Mouse (Mus musculus) heart, embryonic 16.5 days (tissue): ENCODE measurements around the gene Rfx6. TPM values are rescaled to one million over a fixed set of nuclear protein-coding genes. Genes with fewer than 3 reads are reported as not detected.

Experiments
- ATAC-seq: fragments of 200-750 bp; cut with Nextera tagmentation; replicated peaks from 2 replicates; pipeline ENCODE4 v1.8.0; 2017; ENCODE audit warnings: moderate number of reproducible peaks; ENCODE audit not compliant: insufficient read depth, low FRiP score; ENCODE audit errors: extremely low read depth
- H3K27ac ChIP-seq: fragments of 300-500 bp; sonication (generic); 2 replicates; pipeline ENCODE4 v1.5.1; 2014; ENCODE audit warnings: mild to moderate bottlenecking, low read length, control low read depth, moderate library complexity
- H3K27me3 ChIP-seq: fragments of 300-500 bp; sonication (generic); 2 replicates; pipeline ENCODE4 v1.6.1; 2014; ENCODE audit warnings: low read length, mixed read lengths; ENCODE audit not compliant: control insufficient read depth, insufficient read depth
- H3K36me3 ChIP-seq: fragments of 300-500 bp; sonication (generic); 2 replicates; pipeline ENCODE4 v1.6.1; 2014; ENCODE audit not compliant: control insufficient read depth, insufficient read depth
- H3K4me1 ChIP-seq: fragments of 300-500 bp; sonication (generic); 2 replicates; pipeline ENCODE4 v1.6.1; 2014; ENCODE audit warnings: low read length, mixed read lengths; ENCODE audit not compliant: control insufficient read depth, insufficient read depth
- H3K4me2 ChIP-seq: fragments of 300-500 bp; sonication (generic); 2 replicates; pipeline ENCODE4 v1.6.1; 2014; ENCODE audit warnings: low read depth, mild to moderate bottlenecking, control low read depth, low read length
- H3K4me3 ChIP-seq: fragments of 300-500 bp; sonication (generic); 2 replicates; pipeline ENCODE4 v1.5.1; 2014; ENCODE audit warnings: mild to moderate bottlenecking, control low read depth, low read length
- H3K9ac ChIP-seq: fragments of 300-500 bp; sonication (generic); 2 replicates; pipeline ENCODE4 v1.6.1; 2014; ENCODE audit warnings: low read length, control low read depth
- H3K9me3 ChIP-seq: fragments of 300-500 bp; sonication (generic); replicated peaks from 2 replicates; pipeline ENCODE4 v1.6.1; 2016; ENCODE audit warnings: low read length; ENCODE audit not compliant: control insufficient read depth
- WGBS: fragments of 180-500 bp; shearing (Covaris S2); extraction: QIAGEN DNeasy Blood & Tissue Kit; methylation state at CpG from one replicate; pipeline ENCODE4 v1.1.7; 2014; 5-methylcytosine and 5-hydroxymethylcytosine counted together
- polyA plus RNA-seq: library from polyadenylated mRNA; unstranded; fragments of >200 nt; fragmentation: Nextera tagmentation; extraction: Ambion mirVana; gene quantifications from 2 replicates; pipeline ENCODE4 v1.2.1, GENCODE M21; 2015

Gene Rfx6
- polyA plus RNA-seq, 1 experiment from 2014 or later: not detected

DNA sequence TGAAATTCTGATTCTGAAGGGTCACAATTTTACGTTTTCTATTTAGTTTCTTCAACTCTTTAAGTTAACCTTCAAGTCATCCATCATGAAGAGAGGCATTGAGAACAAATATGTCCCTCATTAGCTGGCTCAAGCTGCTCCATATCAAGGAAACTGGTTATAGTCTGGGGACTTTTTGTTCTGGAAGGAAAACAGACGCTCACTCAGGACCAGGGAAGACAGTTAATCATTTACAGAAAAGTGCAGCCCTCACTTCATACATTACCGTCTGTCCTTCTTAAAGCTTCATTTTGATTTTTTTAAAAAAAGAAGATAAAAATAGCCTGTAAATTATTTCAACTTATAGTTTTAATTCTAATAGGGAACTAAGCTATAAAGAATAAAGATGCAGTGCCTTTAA, 43.3 kb downstream of the Rfx6 start:
- H3K4me3 ChIP-seq: no peak overlapping the region
- H3K27me3 ChIP-seq: no peaks in the 10 kb centered on the region
- no peaks in the 10 kb centered on the region for H3K9me3 ChIP-seq
- no peaks in the 10 kb centered on the region for H3K36me3 ChIP-seq
- H3K4me2 ChIP-seq: no peak overlapping the region
- no peak overlapping the region for H3K27ac ChIP-seq
- 53% methylated on average over 3 of the region's 3 CpGs for WGBS
- no peak for ATAC-seq
- H3K9ac ChIP-seq: no peak overlapping the region
- no peaks in the 10 kb centered on the region for H3K4me1 ChIP-seq

- H3K4me1 ChIP-seq: no peaks in the 10 kb centered on the region
- ATAC-seq: no peak
- no peaks in the 10 kb centered on the region for H3K36me3 ChIP-seq
- H3K4me3 ChIP-seq: no peak overlapping the region
- H3K27me3 ChIP-seq: no peaks in the 10 kb centered on the region
- 71% methylated on average over 5 of the region's 5 CpGs for WGBS
- no peak overlapping the region for H3K4me2 ChIP-seq
- no peak overlapping the region for H3K27ac ChIP-seq
- no peaks in the 10 kb centered on the region for H3K9me3 ChIP-seq
- no peak overlapping the region for H3K9ac ChIP-seq
Measured at GRCm38 (mm10) chr10:51761436-51761835, 83.9 kb downstream of the Rfx6 start.

- Histone ChIP-seq H3K36me3 (no peaks in the 10 kb centered on the region), H3K9me3 (no peaks in the 10 kb centered on the region), H3K9ac (no peak overlapping the region), H3K27me3 (no peaks in the 10 kb centered on the region), H3K4me3 (no peak overlapping the region), H3K27ac (no peak overlapping the region), H3K4me2 (no peak overlapping the region), H3K4me1 (no peaks in the 10 kb centered on the region)
- WGBS: 84% methylated on average over 2 of the region's 2 CpGs
- ATAC-seq: no peak
Measured at GRCm38 (mm10) chr10:51763241-51763640, 85.7 kb downstream of the Rfx6 start.

- WGBS: 53% methylated on average over 5 of the region's 5 CpGs
- H3K27me3 ChIP-seq: no peaks in the 10 kb centered on the region
- no peak overlapping the region for H3K27ac ChIP-seq
- no peaks in the 10 kb centered on the region for H3K4me1 ChIP-seq
- H3K4me3 ChIP-seq: no peak overlapping the region
- ATAC-seq: no peak
- H3K9ac ChIP-seq: no peak overlapping the region
- no peaks in the 10 kb centered on the region for H3K9me3 ChIP-seq
- no peaks in the 10 kb centered on the region for H3K36me3 ChIP-seq
- no peak overlapping the region for H3K4me2 ChIP-seq
Measured at GRCm38 (mm10) chr10:51768445-51768844, 90.9 kb downstream of the Rfx6 start.

GRCm38 (mm10) chr10:51769252-51769651, 91.7 kb downstream of the Rfx6 start:
- no peak overlapping the region for H3K9ac ChIP-seq
- no peak overlapping the region for H3K4me3 ChIP-seq
- no peaks in the 10 kb centered on the region for H3K27me3 ChIP-seq
- H3K9me3 ChIP-seq: no peaks in the 10 kb centered on the region
- ATAC-seq: no peak
- H3K4me2 ChIP-seq: no peak overlapping the region
- H3K36me3 ChIP-seq: no peaks in the 10 kb centered on the region
- H3K4me1 ChIP-seq: no peaks in the 10 kb centered on the region
- WGBS: 24% methylated on average over 7 of the region's 7 CpGs
- no peak overlapping the region for H3K27ac ChIP-seq

DNA sequence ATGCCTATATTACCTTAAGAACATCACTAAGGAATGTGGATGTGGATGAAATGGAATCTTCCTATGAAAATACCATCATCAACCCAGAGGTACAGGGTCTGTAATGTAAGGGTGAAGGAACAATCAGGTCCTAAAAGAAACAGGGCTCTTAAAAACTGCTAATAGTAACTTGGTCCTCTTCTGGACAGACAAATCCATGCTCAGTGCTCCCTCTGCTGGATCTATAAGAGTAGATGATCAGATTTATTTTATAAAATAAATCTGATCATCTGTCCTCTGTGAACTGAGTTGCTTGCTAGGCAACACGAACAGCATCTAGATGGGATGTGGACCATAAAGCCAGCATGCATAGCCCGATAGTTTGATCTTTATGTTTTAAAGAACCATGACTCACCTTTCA, 102.1 kb downstream of the Rfx6 start:
- no peaks in the 10 kb centered on the region for H3K9me3 ChIP-seq
- no peaks in the 10 kb centered on the region for H3K36me3 ChIP-seq
- no peak for ATAC-seq
- H3K4me2 ChIP-seq: no peak overlapping the region
- no peaks in the 10 kb centered on the region for H3K27me3 ChIP-seq
- H3K4me1 ChIP-seq: no peaks in the 10 kb centered on the region
- H3K9ac ChIP-seq: no peak overlapping the region
- WGBS: 53% methylated on average over 2 of the region's 2 CpGs
- no peak overlapping the region for H3K27ac ChIP-seq
- no peak overlapping the region for H3K4me3 ChIP-seq

Other genes with a start within 250 kb of the Rfx6 start
- gene Gm49339, start 197.1 kb upstream of the Rfx6 start, polyA plus RNA-seq: 0.32 and 1.1 TPM in 2 replicates
- gene Lilr4b, start 197.1 kb upstream of the Rfx6 start, polyA plus RNA-seq: 0.87 and 1.1 TPM in 2 replicates
- 3.3 and 3.8 TPM in 2 replicates for gene Lilrb4a, start 186.8 kb upstream of the Rfx6 start, polyA plus RNA-seq
- gene Fam162b, start 87.2 kb upstream of the Rfx6 start, polyA plus RNA-seq: 0.24 and 4.3 TPM in 2 replicates
- gene Gprc6a, start 46.3 kb upstream of the Rfx6 start, polyA plus RNA-seq: 0.08 and 0.26 TPM in 2 replicates